Mouse (Mus musculus) kidney, adult 2 months (tissue): ENCODE results near the gene Snx20.

ENCODE experiments used
- CTCF ChIP-seq: fragments of 200-500 bp; conservative IDR thresholded peaks from 2 replicates; pipeline ENCODE4 v1.5.1; 2011; ENCODE audit warnings: low read depth, mild to moderate bottlenecking, control low read depth, low read length, moderate library complexity, mixed read lengths; ENCODE audit not compliant: insufficient read depth, insufficient read length
- POLR2A ChIP-seq: fragments of 200-500 bp; IDR thresholded peaks from one replicate; pipeline ENCODE4 v1.6.1; 2011; ENCODE audit warnings: low read depth, low read length, control low read depth

GRCm38 (mm10) chr8:88670782-88671181, 34.9 kb upstream of the Snx20 start:
- TF ChIP-seq CTCF (no peak), POLR2A (no peak)
